Mouse (Mus musculus) midbrain, embryonic 16.5 days (tissue): Measurements from ENCODE around the gene Hist1h1d. TPM values are rescaled to one million over a fixed set of nuclear protein-coding genes. Genes with fewer than 3 reads are reported as not detected.
"Not testable (repeated sequence)": the region's sequence is repeated elsewhere in the genome, so short reads cannot be mapped to it uniquely, and the experiment has no call there.

ENCODE experiments used
- ATAC-seq: fragments of 200-750 bp; cut with Nextera tagmentation; 2 replicates; pipeline ENCODE4 v1.8.0; 2017; ENCODE audit warnings: moderate TSS enrichment
- H3K27ac ChIP-seq: fragments of 300-500 bp; sonication (generic); 2 replicates; pipeline ENCODE4 v1.5.1; 2014; ENCODE audit warnings: mild to moderate bottlenecking, low read length, mixed read lengths
- H3K27me3 ChIP-seq: fragments of 300-500 bp; sonication (generic); 2 replicates; pipeline ENCODE4 v1.6.1; 2014; ENCODE audit warnings: low read depth, low read length, mixed read lengths; ENCODE audit not compliant: control insufficient read depth, insufficient read depth
- H3K36me3 ChIP-seq: fragments of 300-500 bp; sonication (generic); 2 replicates; pipeline ENCODE4 v1.6.1; 2014; ENCODE audit warnings: mild to moderate bottlenecking, low read length, moderate library complexity, mixed read lengths; ENCODE audit not compliant: control insufficient read depth, insufficient read depth
- H3K4me1 ChIP-seq: fragments of 300-500 bp; sonication (generic); 2 replicates; pipeline ENCODE4 v1.6.1; 2014; ENCODE audit warnings: mild to moderate bottlenecking, low read length, mixed read lengths; ENCODE audit not compliant: control insufficient read depth, insufficient read depth
- H3K4me2 ChIP-seq: fragments of 300-500 bp; sonication (generic); 2 replicates; pipeline ENCODE4 v1.6.1; 2014; ENCODE audit warnings: mild to moderate bottlenecking, low read length, mixed read lengths
- H3K4me3 ChIP-seq: fragments of 300-500 bp; sonication (generic); 2 replicates; pipeline ENCODE4 v1.5.1; 2014; ENCODE audit warnings: low read depth, mild to moderate bottlenecking, low read length, moderate library complexity, mixed read lengths
- H3K9ac ChIP-seq: fragments of 300-500 bp; sonication (generic); 2 replicates; pipeline ENCODE4 v1.6.1; 2014; ENCODE audit warnings: low read depth, low read length, mixed read lengths
- H3K9me3 ChIP-seq: fragments of 300-500 bp; sonication (generic); replicated peaks from 2 replicates; pipeline ENCODE4 v1.6.1; 2014; ENCODE audit warnings: mild to moderate bottlenecking, low read length, mixed read lengths; ENCODE audit not compliant: control insufficient read depth, poor library complexity, severe bottlenecking
- WGBS: fragments of 180-500 bp; shearing (Covaris S2); extraction: QIAGEN DNeasy Blood & Tissue Kit; methylation state at CpG from one replicate; pipeline ENCODE4 v1.1.7; 2014; 5-methylcytosine and 5-hydroxymethylcytosine counted together
- polyA plus RNA-seq: library from polyadenylated mRNA; unstranded; fragments of >200 nt; fragmentation: Nextera tagmentation; extraction: Ambion mirVana; gene quantifications from 2 replicates; pipeline ENCODE4 v1.2.1, GENCODE M21; 2015

The Hist1h1d gene
- polyA plus RNA-seq, 1 experiment from 2014 or later = not detected

- ATAC-seq = no peak
- Histone ChIP-seq H3K4me1 (peaks cover 26% of the 10 kb centered on the region), H3K9me3 (no peaks in the 10 kb centered on the region), H3K4me3 (peak overlapping the region; percentile 51), H3K27me3 (no peaks in the 10 kb centered on the region), H3K4me2 (peak overlapping the region; percentile 94), H3K36me3 (no peaks in the 10 kb centered on the region), H3K27ac (peak overlapping the region; percentile 80), H3K9ac (peak overlapping the region; percentile 72)
- WGBS = 5% methylated on average over 6 of the region's 6 CpGs
Observed at GRCm38 (mm10) chr13:23582219-23583056, 29.4 kb downstream of the Hist1h1d start.

- H3K9me3 ChIP-seq = no peaks in the 10 kb centered on the region
- peaks cover 26% of the 10 kb centered on the region for H3K4me1 ChIP-seq
- no peak overlapping the region for H3K4me2 ChIP-seq
- H3K27me3 ChIP-seq = no peaks in the 10 kb centered on the region
- no peak overlapping the region for H3K9ac ChIP-seq
- no peaks in the 10 kb centered on the region for H3K36me3 ChIP-seq
- no peak overlapping the region for H3K4me3 ChIP-seq
- no peak for ATAC-seq
- H3K27ac ChIP-seq = no peak overlapping the region
Observed at GRCm38 (mm10) chr13:23583387-23584068, 30.5 kb downstream of the Hist1h1d start.

- no peak overlapping the region; the same call in 1 of the 2 replicates for H3K9ac ChIP-seq
- no peaks in the 10 kb centered on the region for H3K9me3 ChIP-seq
- no peaks in the 10 kb centered on the region for H3K36me3 ChIP-seq
- H3K27ac ChIP-seq = peak overlapping the region; percentile 94
- H3K27me3 ChIP-seq = no peaks in the 10 kb centered on the region
- peaks cover 26% of the 10 kb centered on the region for H3K4me1 ChIP-seq
- no peak for ATAC-seq
- H3K4me2 ChIP-seq = peak overlapping the region; percentile 91
- H3K4me3 ChIP-seq = peak overlapping the region; percentile 54
Observed at GRCm38 (mm10) chr13:23584331-23584730, 31.3 kb downstream of the Hist1h1d start.

GRCm38 (mm10) chr13:23585029-23585441 lies 32.0 kb downstream of the Hist1h1d start:
- no peaks in the 10 kb centered on the region for H3K27me3 ChIP-seq
- no peaks in the 10 kb centered on the region for H3K36me3 ChIP-seq
- peaks cover 26% of the 10 kb centered on the region for H3K4me1 ChIP-seq
- H3K4me2 ChIP-seq = peak overlapping the region; percentile 91
- H3K9ac ChIP-seq = peak overlapping the region; percentile 71
- no peak for ATAC-seq
- H3K27ac ChIP-seq = peak overlapping the region; percentile 94
- H3K4me3 ChIP-seq = peak overlapping the region; percentile 54
- H3K9me3 ChIP-seq = no peaks in the 10 kb centered on the region
- WGBS = under 1% methylated on average over 21 of the region's 21 CpGs

- peak; percentile 91 for ATAC-seq
Observed at GRCm38 (mm10) chr13:23585442-23586098, 32.5 kb downstream of the Hist1h1d start.

GRCm38 (mm10) chr13:23586099-23586939 lies 33.3 kb downstream of the Hist1h1d start:
- Histone ChIP-seq H3K4me1 (peaks cover 24% of the 10 kb centered on the region), H3K4me3 (peak overlapping the region; percentile 24), H3K9me3 (no peaks in the 10 kb centered on the region), H3K36me3 (no peaks in the 10 kb centered on the region), H3K27ac (peak overlapping the region; percentile 60), H3K4me2 (peak overlapping the region; percentile 91), H3K9ac (peak overlapping the region; percentile 28; the same call in 1 of the 2 replicates), H3K27me3 (no peaks in the 10 kb centered on the region)
- 2% methylated on average over 22 of the region's 22 CpGs for WGBS
- no peak for ATAC-seq

More at GRCm38 (mm10) chr13:23585442-23586098, 32.5 kb downstream of the Hist1h1d start:
- Histone ChIP-seq H3K4me2 (peak overlapping the region; percentile 91), H3K4me1 (peaks cover 26% of the 10 kb centered on the region), H3K9ac (peak overlapping the region; percentile 71), H3K4me3 (peak overlapping the region; percentile 54), H3K27ac (peak overlapping the region; percentile 94)
- not testable (repeated sequence) for H3K36me3 ChIP-seq, H3K9me3 ChIP-seq, H3K27me3 ChIP-seq
- WGBS = 0% methylated on average over 15 of the region's 36 CpGs

- Histone ChIP-seq H3K9me3 (no peaks in the 10 kb centered on the region), H3K4me1 (peaks cover 22% of the 10 kb centered on the region), H3K27me3 (no peaks in the 10 kb centered on the region), H3K36me3 (no peaks in the 10 kb centered on the region), H3K4me3 (no peak overlapping the region), H3K4me2 (peak overlapping the region; percentile 54), H3K9ac (no peak overlapping the region), H3K27ac (no peak overlapping the region; the same call in 1 of the 2 replicates)
- 3% methylated on average over 1 of the region's 1 CpGs for WGBS
- ATAC-seq = no peak
Observed at GRCm38 (mm10) chr13:23586940-23587225, 33.8 kb downstream of the Hist1h1d start.

- Histone ChIP-seq H3K4me2 (no peak overlapping the region), H3K27ac (no peak overlapping the region), H3K4me3 (no peak overlapping the region), H3K4me1 (peaks cover 5% of the 10 kb centered on the region), H3K27me3 (no peaks in the 10 kb centered on the region), H3K9ac (no peak overlapping the region), H3K9me3 (no peaks in the 10 kb centered on the region), H3K36me3 (no peaks in the 10 kb centered on the region)
- 97% methylated on average over 7 of the region's 7 CpGs for WGBS
- ATAC-seq = no peak
Observed at GRCm38 (mm10) chr13:23591206-23591605, 38.1 kb downstream of the Hist1h1d start.
